Mouse (Mus musculus): ENCODE measurements at regions not wholly inside any gene's neighbourhood (a gene's known extent, or its start where the extent isn't known, plus 50 kb on each side); places are given as distances from the start of the nearest gene placed in this dataset.
A peak's percentile ranks its signal among the peaks of the same experiment; 100 is the strongest.

DNA sequence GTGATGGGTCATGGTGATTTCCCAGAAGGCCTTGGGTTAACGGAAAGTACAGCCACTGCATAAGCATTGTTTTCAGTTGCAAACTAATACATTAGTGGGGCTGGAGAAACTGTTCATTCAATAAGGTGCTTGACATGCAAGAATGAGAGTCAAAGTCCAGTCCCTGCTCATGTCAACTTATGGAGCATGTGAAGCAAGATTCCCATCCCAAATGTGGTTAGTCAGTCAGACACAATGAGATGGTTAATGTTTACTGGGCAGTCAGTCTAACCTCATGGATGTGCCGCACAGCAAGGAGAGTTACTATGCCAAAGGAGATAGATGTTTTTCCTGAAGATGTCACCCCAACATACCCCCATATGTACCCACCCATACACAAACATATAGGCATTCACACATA is 993.8 kb upstream of the Jmjd1c start:
- DNase-seq = no peak

DNA sequence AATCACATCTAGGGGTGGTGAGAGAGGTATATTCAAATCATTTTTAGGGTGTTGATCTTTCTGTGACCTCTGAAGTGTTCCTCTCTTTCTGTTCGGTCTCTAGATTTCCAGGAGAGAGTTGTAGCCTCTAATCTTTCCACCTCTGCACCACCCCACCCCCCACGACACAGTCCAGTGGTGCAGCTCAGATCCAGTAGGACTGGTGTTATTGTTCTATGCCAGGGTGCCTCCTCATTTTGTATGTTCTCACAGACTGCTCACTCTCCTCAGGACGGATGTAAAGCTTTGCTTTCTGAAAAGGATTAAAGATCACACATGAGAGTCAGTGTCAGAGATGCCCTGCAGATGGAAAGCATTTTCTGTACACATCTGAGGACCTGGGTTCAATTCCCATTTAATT is 964.6 kb upstream of the Jmjd1c start:
- DNase-seq = no peak

DNA sequence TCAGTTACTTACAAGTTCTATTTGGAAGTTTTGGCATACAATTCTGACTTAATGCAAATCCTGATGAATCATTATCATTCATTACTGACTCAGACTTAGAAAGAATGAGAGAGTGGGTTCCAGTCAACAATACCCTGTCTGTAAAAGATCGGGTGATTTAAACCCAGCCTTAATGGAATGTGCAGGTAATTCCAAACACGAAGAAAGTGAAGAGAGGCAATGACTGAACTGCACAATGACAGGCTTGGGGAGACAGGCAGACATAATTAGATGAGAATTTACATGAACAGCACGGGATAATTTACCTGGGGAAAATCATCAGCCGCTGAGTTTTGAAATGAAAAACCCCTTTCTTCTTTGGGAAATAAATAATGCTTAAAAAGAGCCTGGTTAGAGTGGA is 963.9 kb upstream of the Jmjd1c start:
- no peak for DNase-seq

DNA sequence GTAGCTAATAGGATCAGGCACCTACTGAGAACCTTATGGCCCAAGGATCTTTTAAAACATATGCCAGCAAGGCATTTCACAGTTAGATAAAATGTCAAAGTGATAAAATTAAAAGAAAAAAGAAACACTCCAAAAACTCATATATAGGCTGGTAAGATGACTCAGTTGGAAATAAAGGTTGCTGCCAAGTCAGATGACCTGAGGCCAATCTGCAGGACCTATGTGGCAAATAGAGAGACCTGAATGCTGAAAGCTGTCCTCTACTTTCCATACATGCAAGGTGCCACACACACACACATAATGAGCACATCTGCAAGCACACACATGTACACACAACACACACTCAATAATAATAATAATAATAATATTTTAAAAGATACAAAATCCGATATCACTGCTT is 953.5 kb upstream of the Jmjd1c start:
- peak; percentile 46 for DNase-seq

DNA sequence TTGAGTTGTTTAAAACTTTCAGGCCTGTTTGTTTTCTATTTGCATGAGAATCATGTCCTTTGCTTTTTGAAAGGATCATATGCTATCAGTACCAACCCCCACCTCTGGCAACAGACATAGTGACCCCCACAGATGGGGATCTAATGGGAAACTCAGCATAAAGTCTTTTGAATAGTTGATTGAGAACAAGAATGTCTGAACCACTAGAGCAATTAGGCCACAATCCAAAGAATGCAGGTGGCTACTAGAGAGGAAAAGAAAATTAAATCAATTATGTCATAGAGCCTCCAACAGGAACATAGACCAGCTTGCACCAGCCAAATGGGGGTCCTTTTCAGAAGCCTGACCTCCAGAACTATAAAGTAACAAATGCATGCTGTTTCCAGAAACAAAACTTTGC is 953.0 kb upstream of the Jmjd1c start:
- no peak for DNase-seq

DNA sequence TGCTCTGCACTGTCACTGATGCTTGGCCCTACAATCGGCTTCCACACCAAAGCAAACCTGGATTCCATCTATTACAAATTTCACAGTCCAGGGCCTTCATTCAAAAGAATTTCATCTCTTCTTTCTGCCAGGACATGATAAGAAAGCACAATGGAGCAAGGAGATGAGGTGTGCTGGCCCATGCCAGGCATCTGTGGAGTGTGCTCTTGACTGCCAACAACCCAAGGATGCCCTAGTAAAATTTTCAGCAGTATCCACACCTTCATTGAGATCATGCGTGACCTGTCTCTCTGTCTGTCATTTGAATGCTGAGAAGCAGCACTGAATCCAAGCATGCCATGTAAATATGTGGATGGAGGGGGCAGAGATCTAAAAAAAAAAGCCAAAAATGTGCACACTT is 945.0 kb upstream of the Jmjd1c start:
- DNase-seq = no peak

DNA sequence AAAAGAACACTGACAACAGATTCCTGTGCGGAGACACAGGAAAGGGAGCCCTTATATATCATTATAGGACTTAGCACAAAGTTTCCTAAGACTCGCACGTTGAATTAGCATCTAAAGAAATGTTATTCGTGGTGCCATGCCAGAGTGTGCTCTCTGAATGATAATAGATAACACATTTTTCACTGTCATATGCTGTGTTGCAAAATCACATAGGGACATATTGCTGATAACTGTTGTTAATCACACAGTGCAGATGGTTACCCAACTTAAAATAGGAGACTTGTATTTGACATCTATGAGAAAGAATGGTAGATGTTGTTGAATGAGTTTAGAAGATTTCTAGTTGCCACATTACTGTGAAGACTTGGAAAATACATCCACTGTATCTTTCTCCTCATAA is 943.1 kb upstream of the Jmjd1c start:
- no peak for DNase-seq

DNA sequence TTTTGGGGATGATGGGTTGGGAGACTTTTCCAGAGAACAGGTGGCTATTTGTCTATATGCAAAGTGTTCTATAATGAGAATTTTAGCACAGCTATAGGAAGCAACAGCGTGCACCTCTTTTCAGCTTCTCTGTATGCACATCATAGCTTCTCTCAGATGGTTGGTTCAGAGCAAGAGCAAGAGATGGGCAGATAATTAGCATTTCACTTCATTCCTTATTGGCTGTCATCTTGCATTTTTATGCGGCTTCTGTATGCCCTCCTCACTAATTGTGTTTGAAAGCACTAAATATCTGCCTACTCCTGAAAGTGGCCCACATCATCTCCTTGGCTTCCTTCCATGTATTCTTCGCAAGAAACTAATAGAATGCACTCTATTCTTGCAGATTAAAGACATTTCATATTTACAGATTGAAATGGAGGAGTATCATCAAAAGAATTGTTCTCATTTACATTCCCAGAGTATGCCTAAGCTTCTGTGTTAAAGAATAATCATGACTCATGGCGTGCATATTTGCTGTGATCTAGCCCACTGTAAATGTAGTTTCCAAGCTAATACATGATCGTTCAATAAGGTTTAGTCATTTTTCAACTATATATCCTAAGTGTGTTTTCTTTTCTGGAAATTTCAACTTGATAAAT is 934.9 kb upstream of the Jmjd1c start:
- no peak for DNase-seq

DNA sequence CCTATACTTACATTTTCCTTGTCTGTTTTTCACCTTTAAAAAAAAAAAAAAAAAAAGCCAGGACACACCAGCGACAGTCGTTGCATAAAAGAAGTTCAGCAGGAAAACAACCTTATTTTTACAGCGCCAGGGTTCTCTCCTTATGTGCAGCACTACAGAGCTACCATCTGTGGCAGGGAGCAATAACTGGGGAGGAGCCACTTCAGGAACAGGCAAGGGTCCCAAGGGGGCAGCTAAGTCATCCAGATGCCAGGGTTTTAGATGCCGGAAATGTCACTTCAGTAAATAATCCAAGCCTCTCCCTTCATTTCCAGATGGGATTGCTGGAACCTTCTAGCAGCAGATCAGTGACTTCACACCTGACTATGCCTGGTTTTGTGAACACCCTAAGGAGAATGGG is 923.1 kb upstream of the Jmjd1c start:
- DNase-seq = no peak

DNA sequence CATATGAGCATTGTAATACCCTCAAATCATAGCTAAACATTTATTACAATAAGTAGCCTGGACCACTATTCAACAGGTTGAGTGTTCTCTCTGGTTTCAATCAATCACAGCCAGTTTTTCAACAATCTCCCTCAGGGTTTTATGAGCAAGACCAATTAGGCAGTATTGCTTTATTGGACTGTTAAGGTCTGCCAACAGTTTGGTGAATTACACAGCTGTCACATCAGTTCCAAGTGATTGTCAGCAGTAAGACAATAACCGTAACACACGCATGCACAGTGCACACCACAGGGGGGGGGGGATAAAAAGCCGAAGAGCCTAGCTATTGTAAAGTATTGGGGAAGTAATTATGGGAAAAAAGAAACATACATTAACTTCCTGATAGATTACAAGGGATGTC is 918.6 kb upstream of the Jmjd1c start:
- no peak for DNase-seq

DNA sequence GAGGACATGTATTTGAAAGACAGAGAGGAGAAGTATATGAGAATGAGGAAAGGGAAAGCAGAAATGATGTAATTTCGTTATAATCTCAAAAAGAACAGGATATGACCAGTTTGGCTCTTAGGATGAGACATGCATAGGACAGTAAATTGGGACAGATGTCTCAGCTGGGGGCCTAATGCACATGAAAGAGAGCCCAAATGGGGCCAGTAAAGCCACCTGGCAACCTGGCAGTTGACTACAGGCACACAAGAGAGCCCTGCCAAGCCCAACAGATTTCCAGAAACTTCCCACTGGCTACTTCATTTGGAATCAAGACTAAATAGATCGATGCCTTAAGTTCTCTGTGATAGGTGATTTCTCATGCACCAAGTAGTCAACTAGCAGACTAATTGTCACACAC is 914.7 kb upstream of the Jmjd1c start:
- peak; percentile 100 for DNase-seq

DNA sequence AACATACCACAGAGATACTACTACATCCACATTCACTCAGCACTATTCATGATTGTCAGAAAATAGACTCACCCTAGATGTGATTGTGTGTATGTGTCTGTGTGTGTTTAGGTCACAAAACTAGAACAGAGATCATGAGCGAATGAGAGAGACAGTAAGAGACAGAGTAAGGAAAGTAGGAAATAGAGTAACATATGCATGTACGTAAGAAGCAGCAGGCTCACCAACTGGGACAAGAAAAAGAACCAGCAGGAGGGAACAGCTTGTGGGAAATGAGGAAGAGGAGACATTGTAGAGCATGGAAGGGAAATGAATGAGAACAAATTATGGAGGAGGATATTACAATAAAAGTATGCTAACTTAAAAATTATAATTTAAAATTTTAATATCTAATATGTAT is 912.9 kb upstream of the Jmjd1c start:
- DNase-seq = peak; percentile 82

DNA sequence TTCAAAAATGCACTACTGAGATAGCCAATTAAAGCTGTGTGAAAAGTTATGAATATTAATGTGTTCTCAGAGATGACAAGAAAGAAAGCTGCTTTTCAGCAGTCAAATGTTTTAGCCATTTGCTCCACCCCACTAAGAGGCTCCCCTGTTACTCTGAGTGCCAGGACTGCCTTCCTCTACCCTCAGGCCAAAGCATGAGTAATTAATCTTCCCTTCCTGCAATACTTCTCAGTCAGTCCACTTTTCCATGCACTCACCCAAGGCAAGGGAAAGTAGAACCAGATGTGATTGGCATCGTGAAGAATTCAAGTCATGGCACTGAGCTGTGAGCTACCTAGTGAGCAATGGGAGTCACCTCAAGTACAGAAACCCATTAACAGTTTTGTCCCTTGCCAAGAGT is 908.9 kb upstream of the Jmjd1c start:
- DNase-seq = no peak

DNA sequence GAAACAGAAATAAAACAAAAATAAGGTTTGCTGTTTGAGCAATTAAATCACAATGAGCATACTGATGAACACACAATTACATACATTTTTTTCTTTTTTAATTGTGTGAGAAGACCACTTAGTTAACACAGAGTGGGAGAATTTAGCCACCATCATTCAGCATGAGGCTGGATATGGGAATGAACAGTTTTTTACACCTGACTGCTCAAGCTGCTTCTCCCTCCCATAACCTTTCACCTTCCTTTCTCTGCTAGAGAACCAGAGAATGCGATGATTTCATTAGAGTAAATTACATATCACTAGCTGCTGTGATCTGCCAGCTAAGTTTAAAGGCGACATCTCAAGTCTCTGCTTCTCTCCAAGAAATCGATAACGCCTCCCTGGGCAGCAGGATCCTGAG is 894.8 kb upstream of the Jmjd1c start:
- DNase-seq = no peak

DNA sequence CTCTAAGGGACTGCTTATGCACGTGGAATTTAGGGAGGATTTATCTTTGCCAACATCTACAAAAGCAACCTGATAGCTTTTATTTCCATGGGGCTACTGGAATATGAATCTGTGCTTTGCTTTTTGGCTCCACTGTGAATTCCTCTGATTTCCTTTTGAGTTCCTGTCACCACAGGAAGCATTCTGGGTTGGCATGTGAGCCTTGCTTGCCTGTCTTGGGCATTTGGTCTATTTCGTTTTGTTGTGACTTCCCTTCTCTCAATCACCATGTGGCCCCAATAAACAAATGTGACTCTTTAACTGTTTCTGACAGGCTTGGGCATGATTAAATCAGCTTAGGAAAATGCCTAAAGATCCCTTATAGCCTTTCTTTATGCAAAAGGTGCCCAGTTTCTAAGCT is 867.8 kb upstream of the Jmjd1c start:
- peak; percentile 93 for DNase-seq

DNA sequence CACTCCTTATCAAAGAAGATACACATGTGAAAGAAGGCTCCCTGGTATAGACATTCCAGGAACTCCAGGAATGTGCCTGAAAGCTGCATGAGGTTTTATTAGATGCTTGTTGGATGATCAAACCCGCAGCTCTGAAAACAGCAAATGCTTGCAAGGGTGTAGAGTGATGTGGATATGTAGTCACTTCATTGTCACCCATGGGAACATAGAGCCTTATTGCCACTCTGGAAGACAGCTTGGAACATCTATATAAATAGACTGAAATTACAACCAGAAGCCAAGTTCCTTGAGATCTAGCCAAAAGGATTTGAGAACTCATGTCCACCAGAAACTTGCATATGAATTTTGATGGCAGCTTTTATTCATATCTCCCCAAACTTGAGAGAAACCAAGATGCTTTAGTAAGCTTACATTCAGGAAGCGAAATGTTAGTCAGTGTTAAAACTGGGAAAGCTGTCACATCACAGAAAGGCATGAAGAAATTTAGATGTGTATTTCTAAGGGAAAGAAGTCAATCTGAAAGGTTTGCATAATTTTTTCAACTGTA is 861.5 kb upstream of the Jmjd1c start:
- no peak for DNase-seq

DNA sequence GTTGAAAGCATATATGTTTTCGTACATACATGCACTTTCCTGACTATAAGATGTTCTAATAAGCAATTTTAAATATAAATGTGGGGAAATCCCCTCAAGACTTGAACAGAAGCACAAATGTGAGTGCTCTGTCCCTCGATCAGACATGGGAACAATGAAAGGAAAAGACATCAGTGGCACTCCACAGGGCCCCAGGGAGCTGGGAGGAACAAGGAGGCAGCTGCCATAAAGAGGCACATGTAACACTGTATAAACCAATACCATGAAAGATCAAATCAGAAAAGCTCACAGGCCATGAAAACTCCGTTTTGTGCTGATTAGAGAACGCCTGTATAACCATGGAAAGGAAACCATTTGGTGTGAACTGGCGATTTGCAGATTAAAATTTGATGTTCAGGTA is 839.5 kb upstream of the Jmjd1c start:
- no peak for DNase-seq

DNA sequence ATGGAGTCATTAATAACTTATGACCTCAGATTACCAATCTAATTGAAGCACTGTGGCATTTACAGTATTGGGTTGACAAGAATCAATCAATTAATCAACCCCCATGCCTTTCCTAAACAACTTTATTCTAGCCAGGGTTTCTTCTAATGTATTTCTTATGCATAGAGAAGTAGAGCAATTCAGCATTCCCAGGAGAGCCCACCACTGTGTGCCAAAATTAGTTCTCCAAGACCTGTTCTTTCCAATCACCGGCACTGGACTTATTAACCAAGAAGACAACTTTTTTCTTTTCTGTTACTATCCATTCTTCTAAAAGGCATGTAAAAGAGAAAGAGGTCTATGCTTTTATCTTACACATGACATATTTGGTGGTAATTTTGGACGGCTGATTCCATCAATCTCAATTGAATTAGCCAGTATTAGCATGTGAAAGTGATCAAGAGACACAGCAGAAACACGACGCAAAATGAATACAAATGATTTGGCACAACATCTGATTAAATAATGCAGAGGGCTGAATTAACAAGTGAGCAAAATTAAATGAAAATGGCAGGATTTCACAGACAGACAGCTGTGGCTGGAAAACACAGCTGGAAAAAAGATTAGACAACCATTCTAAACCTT is 825.2 kb upstream of the Jmjd1c start:
- no peak for DNase-seq

DNA sequence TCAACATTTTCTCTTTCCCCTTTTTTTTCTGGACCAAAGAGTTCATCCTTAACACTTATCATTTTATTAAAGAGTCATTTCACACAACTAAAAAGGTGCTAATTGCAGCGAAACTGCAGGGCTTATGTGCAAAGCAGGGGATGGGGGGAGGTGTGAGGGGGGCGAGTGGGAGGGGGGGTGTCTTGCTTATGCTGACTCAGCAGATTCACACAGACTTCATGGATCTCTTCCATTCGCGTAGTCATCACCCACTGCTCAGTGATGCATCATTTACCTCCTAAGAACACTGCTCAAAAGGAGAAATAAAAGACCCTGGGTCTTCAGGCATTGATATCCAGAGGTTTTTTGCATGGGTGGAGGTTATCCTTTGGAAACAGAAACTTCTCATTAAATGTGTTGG is 800.3 kb upstream of the Jmjd1c start:
- DNase-seq = no peak

DNA sequence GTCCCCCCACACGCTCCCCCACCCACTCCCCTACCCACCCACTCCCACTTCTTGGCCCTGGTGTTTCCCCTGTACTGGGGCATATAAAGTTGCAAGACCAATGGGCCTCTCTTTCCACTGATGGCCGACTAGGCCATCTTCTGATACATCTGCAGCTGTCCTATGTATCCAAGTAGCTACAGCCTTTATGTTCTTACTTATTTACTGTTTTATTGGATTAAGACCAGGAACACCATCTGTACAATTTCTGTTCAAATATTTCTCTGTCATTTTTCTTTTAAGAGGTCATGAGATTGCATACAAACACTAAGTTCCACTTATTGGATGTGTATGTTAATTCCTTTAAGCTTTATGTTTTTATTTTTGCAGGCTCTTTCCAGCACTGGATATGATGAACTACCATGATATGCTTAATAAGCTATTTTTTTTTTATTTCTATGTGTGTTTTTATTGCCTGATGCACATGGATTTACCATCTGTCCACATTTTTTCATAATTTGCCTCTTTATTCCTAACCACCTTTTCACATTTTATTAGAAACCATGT is 792.6 kb upstream of the Jmjd1c start:
- DNase-seq = peak; percentile 41

DNA sequence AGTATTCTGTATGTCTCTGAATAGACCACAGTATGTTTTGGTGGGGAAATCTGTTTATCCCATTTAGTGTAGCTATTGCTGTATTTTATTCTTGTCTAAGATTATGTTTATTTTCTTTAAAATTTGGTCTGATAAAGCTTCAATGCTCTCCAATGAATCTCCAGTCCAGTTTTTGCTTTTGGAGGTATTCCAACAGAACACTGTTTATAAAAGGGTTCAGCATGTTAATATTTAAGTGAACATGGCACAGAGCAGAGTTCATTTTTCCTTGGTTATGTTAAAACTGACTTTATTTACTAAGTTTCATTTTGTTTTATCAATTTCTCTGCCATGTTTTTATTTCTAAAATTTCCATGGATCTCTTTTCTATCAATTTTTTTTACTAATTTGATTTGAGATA is 791.0 kb upstream of the Jmjd1c start:
- no peak for DNase-seq

DNA sequence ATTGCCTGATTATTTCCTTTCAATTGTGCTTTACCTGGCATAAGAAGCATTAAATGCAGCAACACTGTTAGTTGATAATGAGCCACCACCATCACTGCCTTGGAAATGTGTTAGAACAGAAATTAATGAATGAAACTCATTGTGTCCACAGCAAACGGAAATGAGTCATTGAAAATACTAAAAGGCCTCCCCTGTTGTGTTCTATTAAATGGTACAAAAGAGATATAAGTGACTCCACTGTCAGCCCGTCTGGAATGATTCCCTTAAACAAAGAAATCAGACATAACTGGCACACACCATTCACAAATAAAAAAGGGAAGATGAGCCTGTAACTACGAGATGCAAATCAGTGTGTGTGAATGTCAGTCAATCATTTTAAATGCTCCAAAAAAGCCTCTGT is 764.8 kb upstream of the Jmjd1c start:
- no peak for DNase-seq

DNA sequence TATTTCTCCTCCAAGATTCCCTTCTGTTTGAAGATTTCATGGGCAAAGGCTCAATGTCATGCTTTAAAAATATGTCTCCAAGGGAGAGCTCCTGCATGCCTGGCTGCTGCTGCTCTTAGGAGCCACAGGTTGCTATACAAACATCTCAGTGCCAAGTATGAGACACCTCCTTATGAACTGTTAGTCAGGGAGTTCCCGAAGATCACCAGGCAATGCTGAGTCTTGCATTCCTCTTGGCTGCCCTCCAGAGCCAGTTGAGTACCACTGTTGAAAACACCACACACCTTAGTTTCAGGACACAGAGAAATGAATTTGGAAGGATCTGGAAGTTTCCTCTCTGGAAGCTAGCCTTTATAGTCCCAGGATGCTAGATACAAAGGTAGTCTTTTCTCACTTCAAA is 757.9 kb upstream of the Jmjd1c start:
- DNase-seq = no peak

DNA sequence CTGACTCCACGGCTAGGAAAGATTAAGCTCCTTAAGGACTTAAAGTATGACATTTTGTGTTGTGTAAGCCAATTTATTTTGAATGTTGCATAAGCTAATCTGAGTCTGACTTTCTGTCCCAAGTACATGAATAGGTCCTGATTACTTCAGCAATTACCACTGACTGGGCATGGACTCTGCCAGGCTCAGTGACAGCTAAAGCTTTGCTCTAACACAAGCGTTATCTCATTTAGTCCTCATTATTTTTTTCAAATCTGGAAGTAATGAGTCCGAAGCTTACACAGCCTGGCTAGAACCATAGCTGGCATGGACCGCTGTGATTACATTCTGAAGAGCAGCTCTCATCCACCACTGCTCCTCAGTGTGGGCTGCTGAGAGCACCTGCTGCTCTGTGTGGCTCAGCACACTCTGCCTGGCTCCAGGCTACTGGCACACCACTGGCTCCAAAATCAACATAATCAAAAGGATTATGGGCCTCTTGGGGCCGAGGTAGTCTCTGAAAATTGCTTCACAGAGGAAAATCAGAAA is 753.0 kb upstream of the Jmjd1c start:
- DNase-seq = no peak

DNA sequence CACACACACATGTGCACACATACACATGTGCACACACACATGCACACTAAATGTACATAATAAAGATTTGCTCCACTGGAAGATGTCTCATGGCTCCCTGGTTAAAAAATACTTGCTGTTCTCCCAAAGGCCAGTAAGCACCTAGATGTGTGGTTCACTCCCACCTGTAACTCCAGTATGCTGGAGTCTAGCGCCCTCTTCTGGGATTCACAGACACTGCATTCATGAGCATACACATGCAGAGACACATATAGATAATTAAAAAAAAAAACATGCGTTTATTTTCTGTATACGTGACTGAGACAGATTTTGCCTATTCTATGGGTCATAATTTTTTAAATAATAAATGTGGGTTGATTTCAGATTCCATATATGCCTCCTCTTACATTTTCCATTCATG is 747.5 kb upstream of the Jmjd1c start:
- no peak for DNase-seq
